Mouse (Mus musculus) MEL (cell line): Measurements from ENCODE around the gene Ccdc142. TPM values are rescaled to one million over a fixed set of nuclear protein-coding genes. Genes with fewer than 3 reads are reported as not detected.

Source experiments
- DNase-seq: peaks from one replicate; pipeline ENCODE4 v3.0.0; 2011; ENCODE audit warnings: low read depth, low spot score
- H3K27ac ChIP-seq: 2 replicates; pipeline ENCODE4 v1.5.1; 2012; ENCODE audit warnings: low read depth, mild to moderate bottlenecking, control low read depth, low read length, moderate library complexity; ENCODE audit not compliant: control insufficient read depth
- H3K27me3 ChIP-seq, 2 experiments: fragments of 150-350 bp in 1 of 2; sonication (generic) in 1 of 2; 2 replicates each; pipeline ENCODE4 v1.6.1; 2012; ENCODE audit warnings: low read length in 2 of 2, mild to moderate bottlenecking in 2 of 2, improper control_type of control experiment in 1 of 2, moderate library complexity in 1 of 2; ENCODE audit not compliant: insufficient read depth in 2 of 2, control insufficient read depth in 1 of 2
- H3K36me3 ChIP-seq, 2 experiments: 2 replicates each; pipeline ENCODE4 v1.6.1; 2012 to 2014; ENCODE audit warnings: low read length in 2 of 2, improper control_type of control experiment in 1 of 2, inconsistent platforms in 1 of 2, mild to moderate bottlenecking in 1 of 2; ENCODE audit not compliant: insufficient read depth in 2 of 2, control insufficient read depth in 1 of 2
- H3K4me1 ChIP-seq, 2 experiments: fragments of 150-350 bp in 1 of 2; sonication (generic) in 1 of 2; 2 replicates each; pipeline ENCODE4 v1.6.1; 2012; ENCODE audit warnings: low read length in 2 of 2, improper control_type of control experiment in 1 of 2, mild to moderate bottlenecking in 1 of 2; ENCODE audit not compliant: insufficient read depth in 2 of 2, control insufficient read depth in 1 of 2
- H3K4me3 ChIP-seq, 2 experiments: fragments of 150-350 bp in 1 of 2; sonication (generic) in 1 of 2; 2 replicates each; pipeline ENCODE4 v1.5.1; 2012; ENCODE audit warnings: low read depth in 2 of 2, low read length in 2 of 2, mild to moderate bottlenecking in 2 of 2, moderate library complexity in 2 of 2, control low read depth in 1 of 2, improper control_type of control experiment in 1 of 2; ENCODE audit not compliant: control insufficient read depth in 1 of 2, insufficient read depth in 1 of 2
- H3K79me2 ChIP-seq: 2 replicates; pipeline ENCODE4 v1.6.1; 2012; ENCODE audit warnings: mild to moderate bottlenecking, low read length, moderate library complexity; ENCODE audit not compliant: control insufficient read depth, poor library complexity, insufficient read depth
- H3K9ac ChIP-seq: 2 replicates; pipeline ENCODE4 v1.6.1; 2012; ENCODE audit warnings: low read depth, mild to moderate bottlenecking, control low read depth, low read length, moderate library complexity; ENCODE audit not compliant: control insufficient read depth, poor library complexity, severe bottlenecking
- H3K9me3 ChIP-seq: fragments of 150-350 bp; sonication (generic); replicated peaks from 2 replicates; pipeline ENCODE4 v1.6.1; 2012; ENCODE audit warnings: mild to moderate bottlenecking, low read length, improper control_type of control experiment, moderate library complexity; ENCODE audit not compliant: insufficient read depth
- BHLHE40 ChIP-seq: IDR thresholded peaks from 2 replicates; pipeline ENCODE4 v1.6.1; 2012; ENCODE audit warnings: low read depth, mild to moderate bottlenecking, inconsistent platforms, low read length, improper control_type of control experiment, borderline replicate concordance
- CHD1 ChIP-seq: IDR thresholded peaks from 2 replicates; pipeline ENCODE4 v1.6.1; 2012; ENCODE audit warnings: low read depth, mild to moderate bottlenecking, inconsistent platforms, low read length, improper control_type of control experiment
- CHD2 ChIP-seq: IDR thresholded peaks from 2 replicates; pipeline ENCODE4 v1.6.1; 2011; ENCODE audit warnings: low read length, improper control_type of control experiment
- CTCF ChIP-seq, 3 experiments: IDR thresholded peaks in 2 of 3; conservative IDR thresholded peaks in 1 of 3; 2 replicates each; pipeline ENCODE4 v1.5.1; 2011 to 2012; ENCODE audit warnings: low read length in 3 of 3, low read depth in 2 of 3, mild to moderate bottlenecking in 2 of 3, improper control_type of control experiment in 1 of 3, inconsistent platforms in 1 of 3, mixed read lengths in 1 of 3, moderate library complexity in 1 of 3; ENCODE audit not compliant: control insufficient read depth in 1 of 3, insufficient read depth in 1 of 3, poor library complexity in 1 of 3, severe bottlenecking in 1 of 3
- E2F4 ChIP-seq: IDR thresholded peaks from 2 replicates; pipeline ENCODE4 v1.6.1; 2011; ENCODE audit warnings: low read depth, low read length, improper control_type of control experiment, borderline replicate concordance
- EP300 ChIP-seq, 2 experiments: IDR thresholded peaks; 2 replicates each; pipeline ENCODE4 v1.6.1; 2011; ENCODE audit warnings: improper control_type of control experiment in 2 of 2, low read length in 2 of 2, low read depth in 1 of 2, mild to moderate bottlenecking in 1 of 2
- GATA1 ChIP-seq: IDR thresholded peaks from 2 replicates; pipeline ENCODE4 v1.6.1; 2011; ENCODE audit warnings: low read depth, low read length, improper control_type of control experiment
- HCFC1 ChIP-seq: IDR thresholded peaks from 2 replicates; pipeline ENCODE4 v1.6.1; 2012; ENCODE audit warnings: low read depth, mild to moderate bottlenecking, inconsistent platforms, low read length, improper control_type of control experiment, moderate library complexity
- JUND ChIP-seq: IDR thresholded peaks from 2 replicates; pipeline ENCODE4 v1.6.1; 2011; ENCODE audit warnings: low read depth, mild to moderate bottlenecking, improper control_type of control experiment, low read length
- KAT2A ChIP-seq: conservative IDR thresholded peaks from 2 replicates; pipeline ENCODE4 v1.6.1; 2012; ENCODE audit warnings: low read depth, low read length, improper control_type of control experiment, inconsistent platforms
- MAFK ChIP-seq: IDR thresholded peaks from 2 replicates; pipeline ENCODE4 v1.6.1; 2011; ENCODE audit warnings: low read depth, mild to moderate bottlenecking, low read length, improper control_type of control experiment, borderline replicate concordance
- MAX ChIP-seq: IDR thresholded peaks from 2 replicates; pipeline ENCODE4 v1.6.1; 2011; ENCODE audit warnings: low read length, improper control_type of control experiment
- MEF2A ChIP-seq: IDR thresholded peaks from 2 replicates; pipeline ENCODE4 v1.6.1; 2014; ENCODE audit warnings: low read depth, mild to moderate bottlenecking, inconsistent platforms, low read length, improper control_type of control experiment; ENCODE audit not compliant: poor library complexity, insufficient replicate concordance, severe bottlenecking; ENCODE audit errors: extremely low read depth
- MXI1 ChIP-seq: IDR thresholded peaks from 2 replicates; pipeline ENCODE4 v1.6.1; 2011; ENCODE audit warnings: mild to moderate bottlenecking, low read depth, low read length, improper control_type of control experiment
- MYC ChIP-seq: IDR thresholded peaks from 2 replicates; pipeline ENCODE4 v1.6.1; 2011; ENCODE audit warnings: low read depth, mild to moderate bottlenecking, low read length, improper control_type of control experiment, moderate library complexity
- POLR2A ChIP-seq, 2 experiments: IDR thresholded peaks; 2 replicates each; pipeline ENCODE4 v1.6.1; 2011 to 2012; ENCODE audit warnings: low read length in 2 of 2, mild to moderate bottlenecking in 2 of 2, control low read depth in 1 of 2, improper control_type of control experiment in 1 of 2, low read depth in 1 of 2, moderate library complexity in 1 of 2; ENCODE audit not compliant: control insufficient read depth in 1 of 2, insufficient read depth in 1 of 2, poor library complexity in 1 of 2
- POLR2AphosphoS5 ChIP-seq: IDR thresholded peaks from 2 replicates; pipeline ENCODE4 v1.6.1; 2012; ENCODE audit warnings: low read depth, borderline replicate concordance, mild to moderate bottlenecking, inconsistent platforms, low read length, moderate library complexity, mixed read lengths
- RCOR1 ChIP-seq: IDR thresholded peaks from 2 replicates; pipeline ENCODE4 v1.6.1; 2012; ENCODE audit warnings: low read depth, mild to moderate bottlenecking, inconsistent platforms, low read length, improper control_type of control experiment
- SMC3 ChIP-seq: IDR thresholded peaks from 2 replicates; pipeline ENCODE4 v1.6.1; 2011; ENCODE audit warnings: low read depth, low read length, improper control_type of control experiment
- TAL1 ChIP-seq: IDR thresholded peaks from 2 replicates; pipeline ENCODE4 v1.6.1; 2012; ENCODE audit warnings: mild to moderate bottlenecking, inconsistent platforms, low read length, moderate library complexity, mixed read lengths
- TBP ChIP-seq: IDR thresholded peaks from 2 replicates; pipeline ENCODE4 v1.8.0; 2011; ENCODE audit warnings: low read depth, low read length, improper control_type of control experiment
- TCF12 ChIP-seq: IDR thresholded peaks from 2 replicates; pipeline ENCODE4 v1.6.1; 2014; ENCODE audit warnings: low read depth, mild to moderate bottlenecking, inconsistent platforms, low read length, improper control_type of control experiment, moderate library complexity
- USF2 ChIP-seq, 2 experiments: IDR thresholded peaks; 2 replicates each; pipeline ENCODE4 v1.6.1; 2011 to 2012; ENCODE audit warnings: improper control_type of control experiment in 2 of 2, low read length in 2 of 2, borderline replicate concordance in 1 of 2, inconsistent platforms in 1 of 2, low read depth in 1 of 2, mild to moderate bottlenecking in 1 of 2; ENCODE audit not compliant: insufficient read depth in 1 of 2
- polyA plus RNA-seq, 2 experiments: library from polyadenylated mRNA; stranded (reverse) in 1 of 2; unstranded in 1 of 2; fragments of >175 nt in 1 of 2; fragments of >200 nt in 1 of 2; gene quantifications; 2 replicates each; pipeline versions ENCODE4 v1.2.1 to v1.2.4; 2012; ENCODE audit warnings: low replicate concordance in 2 of 2, low read depth in 1 of 2; ENCODE audit not compliant: insufficient read length in 2 of 2, insufficient read depth in 1 of 2, missing spikeins in 1 of 2
- total RNA-seq: library from RNA; depleted of rRNA; stranded (reverse); fragments of 300-350 nt; gene quantifications from 2 replicates; pipeline ENCODE4 v1.2.3, GENCODE M21; 2012

Ccdc142 gene
- total and polyA plus RNA-seq, 3 experiments: 2.2 to 5.1 TPM; not detected in 1

DNA sequence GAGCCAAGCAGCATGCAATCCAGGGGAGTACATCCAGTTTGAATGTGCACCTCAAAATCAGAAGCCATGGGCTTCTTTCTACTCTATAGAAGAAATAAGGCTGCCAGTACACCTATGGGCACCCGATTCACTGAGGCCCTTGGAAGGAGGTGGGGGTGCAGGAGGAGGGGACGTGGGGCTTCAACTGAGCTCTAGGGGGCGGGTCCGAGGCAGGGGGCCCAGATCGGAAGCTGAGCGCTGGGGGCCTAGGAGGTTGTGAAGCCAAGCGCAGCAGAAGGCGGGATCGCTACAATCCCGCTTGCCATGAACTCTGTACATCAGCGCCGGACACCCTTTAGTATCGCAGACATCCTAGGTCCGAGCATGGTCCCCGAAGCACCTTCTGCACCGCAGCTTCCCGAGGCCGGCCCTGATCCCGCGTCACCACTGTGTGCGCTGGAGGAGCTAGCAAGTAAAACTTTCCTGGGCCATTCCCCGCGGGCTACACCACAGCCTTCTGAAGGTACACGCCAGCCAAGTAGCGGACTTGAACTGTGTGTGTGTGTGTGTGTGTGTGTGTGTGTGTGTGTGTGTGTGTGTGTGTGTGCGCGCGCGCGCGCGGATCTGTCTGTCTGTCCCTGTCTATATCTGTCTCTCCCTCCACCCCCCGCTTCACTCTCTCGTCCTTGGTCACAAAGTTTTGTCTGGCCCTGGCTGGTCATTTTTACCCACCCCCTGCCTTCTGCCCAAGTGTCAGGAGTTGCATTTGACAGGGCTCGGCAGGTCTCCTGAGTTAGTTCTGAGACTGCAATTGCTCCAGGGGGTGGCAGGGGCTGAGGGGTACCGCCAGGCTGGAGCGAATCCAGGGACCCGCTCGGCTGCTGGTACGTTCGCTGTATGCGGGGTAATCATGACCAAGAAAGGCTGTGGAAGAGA lies 15.0 kb upstream of the Ccdc142 start, which contains the start of gene Lbx2:
Lbx2 (plus strand) TSS at position 247 of the 915 bp plus-strand sequence.
- Histone ChIP-seq H3K4me1 (no peaks in the 10 kb centered on the region), H3K27me3 (peaks cover 2 to 4% of the 10 kb centered on the region in 2 experiments; a peak in 2 of 4 replicates), H3K36me3 (no peaks in the 10 kb centered on the region), H3K4me3 (no peak within 1 kb of the TSS), H3K27ac (no peak within 1 kb of the TSS), H3K9me3 (no peaks in the 10 kb centered on the region), H3K9ac (no peak within 1 kb of the TSS), H3K79me2 (no peaks in the 10 kb centered on the region)
- TF ChIP-seq MAFK: no peak
- DNase-seq: no peak

DNA sequence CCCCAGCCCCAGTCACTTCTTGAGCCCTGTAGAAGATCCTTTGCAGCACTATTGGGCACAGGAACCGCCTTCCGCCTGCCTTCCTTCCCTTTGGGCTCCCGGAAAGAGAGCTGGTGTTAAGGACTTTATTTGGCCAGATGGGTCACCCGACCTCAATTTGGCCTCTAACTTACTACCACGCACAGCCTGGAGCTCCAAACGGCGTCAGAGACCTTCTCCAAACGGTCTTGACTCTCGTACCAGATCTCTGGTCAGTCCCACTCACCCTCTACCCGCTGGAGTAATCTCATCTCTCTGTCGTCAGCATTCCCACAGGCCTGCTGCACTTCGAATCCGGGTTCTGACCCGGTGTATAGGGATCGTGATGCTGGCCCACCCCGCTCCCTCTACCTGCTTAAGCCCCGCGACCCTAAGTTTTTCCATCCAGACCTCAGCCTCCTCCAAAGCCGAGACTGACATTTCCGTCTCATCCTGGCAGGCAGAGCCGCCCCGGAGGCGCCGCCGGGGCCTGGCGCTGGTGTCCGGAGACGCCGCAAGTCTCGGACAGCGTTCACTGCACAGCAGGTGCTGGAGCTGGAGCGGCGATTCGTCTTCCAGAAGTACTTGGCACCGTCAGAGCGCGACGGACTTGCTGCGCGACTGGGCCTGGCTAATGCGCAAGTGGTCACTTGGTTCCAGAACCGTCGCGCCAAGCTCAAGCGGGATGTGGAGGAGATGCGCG lies 14.0 kb upstream of the Ccdc142 start:
- H3K36me3 ChIP-seq: no peaks in the 10 kb centered on the region
- no peaks in the 10 kb centered on the region for H3K4me1 ChIP-seq
- H3K27ac ChIP-seq: no peak overlapping the region
- no peak overlapping the region for H3K9ac ChIP-seq
- H3K9me3 ChIP-seq: no peaks in the 10 kb centered on the region
- H3K4me3 ChIP-seq: no peak overlapping the region
- TF ChIP-seq GATA1 (no peak), MAFK (no peak), USF2 (IDR thresholded peaks at IDR 0.05; ENCODE audit: borderline replicate concordance in 1 of 2, insufficient read depth in 1 of 2, low read depth in 1 of 2, low read length in 2 of 2) (no peak), MXI1 (no peak)
- H3K79me2 ChIP-seq: no peaks in the 10 kb centered on the region
- peaks cover 2 to 4% of the 10 kb centered on the region in 2 experiments; a peak in 2 of 4 replicates for H3K27me3 ChIP-seq
- no peak for DNase-seq

DNA sequence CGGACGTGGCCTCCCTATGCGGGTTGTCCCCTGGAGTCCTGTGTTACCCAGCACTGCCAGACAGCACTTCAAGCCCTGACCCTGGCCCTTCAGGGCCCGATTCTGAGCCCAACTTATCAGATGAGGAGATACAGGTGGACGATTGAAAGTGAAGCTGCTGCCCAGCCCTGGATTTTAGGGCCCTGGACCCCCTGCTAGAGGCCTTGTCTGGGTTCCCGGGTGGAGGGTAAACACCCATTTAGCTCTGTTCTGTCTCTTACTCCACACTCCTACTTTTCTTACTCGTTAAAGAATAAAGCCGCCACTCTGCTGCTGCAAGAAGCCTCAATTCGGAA lies 13.5 kb upstream of the Ccdc142 start:
- Histone ChIP-seq H3K4me3 (no peak overlapping the region), H3K9ac (no peak overlapping the region), H3K27me3 (peaks cover 2 to 4% of the 10 kb centered on the region in 2 experiments; a peak in 2 of 4 replicates), H3K79me2 (no peaks in the 10 kb centered on the region), H3K36me3 (no peaks in the 10 kb centered on the region), H3K27ac (no peak overlapping the region), H3K4me1 (no peaks in the 10 kb centered on the region), H3K9me3 (no peaks in the 10 kb centered on the region)
- TF ChIP-seq JUND (no peak), CHD2 (no peak), CTCF (IDR thresholded peaks at IDR 0.05 in 2 of 3, conservative IDR thresholded peaks at IDR 0.05 in 1 of 3; ENCODE audit: control insufficient read depth in 1 of 3, insufficient read depth in 1 of 3, low read depth in 2 of 3, low read length in 3 of 3, poor library complexity in 1 of 3, severe bottlenecking in 1 of 3) (no peak), MEF2A (no peak), TAL1 (no peak), TBP (no peak), MAX (no peak), SMC3 (no peak), CHD1 (no peak), BHLHE40 (no peak), HCFC1 (no peak), POLR2A (IDR thresholded peaks at IDR 0.05; ENCODE audit: control insufficient read depth in 1 of 2, insufficient read depth in 1 of 2, low read depth in 1 of 2, low read length in 2 of 2, poor library complexity in 1 of 2) (no peak), RCOR1 (no peak), MYC (no peak), TCF12 (no peak), E2F4 (no peak), EP300 (IDR thresholded peaks at IDR 0.05; ENCODE audit: low read depth in 1 of 2, low read length in 2 of 2) (no peak), POLR2AphosphoS5 (no peak), KAT2A (no peak)
- no peak for DNase-seq
